Mouse (Mus musculus): Measurements from ENCODE around the gene Serpinh1.

Gene Serpinh1

DNA sequence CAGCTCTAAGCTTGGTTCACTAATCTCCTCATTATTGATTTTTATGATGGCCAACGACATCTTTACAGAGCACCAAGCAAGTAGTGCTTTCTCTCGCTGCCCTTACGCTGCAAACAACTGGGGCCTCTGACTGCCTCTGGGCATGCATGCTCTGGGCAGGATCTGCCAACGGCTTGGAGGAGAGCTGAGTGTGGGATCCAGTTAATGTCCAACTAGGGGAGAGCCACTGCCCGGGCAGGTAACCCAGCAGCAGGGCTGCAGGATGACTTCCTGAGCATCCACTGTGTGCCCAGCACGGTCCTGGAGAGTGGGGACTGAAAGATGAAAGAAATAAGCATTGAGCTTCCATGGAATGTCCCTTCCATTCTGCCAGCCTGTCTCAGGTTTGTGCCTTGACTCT, 13.7 kb upstream of the Serpinh1 start:
- no peak for DNase-seq

- peak; percentile 65 to 80 for DNase-seq
Observed at GRCm38 (mm10) chr7:99365069-99365468, 12.0 kb upstream of the Serpinh1 start.

DNA sequence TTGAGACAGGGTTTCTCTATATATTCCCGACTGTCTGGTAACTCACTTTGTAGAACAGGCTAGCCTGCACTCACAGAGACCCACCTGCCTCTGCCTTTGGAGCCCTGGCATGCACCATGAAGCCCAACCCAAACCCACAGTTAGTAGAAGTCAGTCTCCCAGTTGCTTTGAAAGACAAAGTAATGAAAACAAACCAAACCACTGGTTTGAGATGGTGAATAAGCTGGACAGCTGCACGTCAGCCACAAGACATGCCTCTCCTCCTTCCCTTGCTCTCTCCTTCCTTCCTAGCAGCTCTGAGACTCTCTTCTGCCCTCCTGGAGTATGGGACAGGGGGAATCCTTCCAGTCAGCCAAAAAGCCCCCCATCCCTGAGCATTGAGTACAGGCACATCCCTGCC, 9.1 kb upstream of the Serpinh1 start:
- DNase-seq, result no peak

GRCm38 (mm10) chr7:99360803-99361414, 7.9 kb upstream of the Serpinh1 start:
- no peak for DNase-seq

- peak; percentile 84 to 97 for DNase-seq
Observed at GRCm38 (mm10) chr7:99360021-99360802, 7.2 kb upstream of the Serpinh1 start.

GRCm38 (mm10) chr7:99358371-99358770, 5.3 kb upstream of the Serpinh1 start:
- no peak for DNase-seq

DNA sequence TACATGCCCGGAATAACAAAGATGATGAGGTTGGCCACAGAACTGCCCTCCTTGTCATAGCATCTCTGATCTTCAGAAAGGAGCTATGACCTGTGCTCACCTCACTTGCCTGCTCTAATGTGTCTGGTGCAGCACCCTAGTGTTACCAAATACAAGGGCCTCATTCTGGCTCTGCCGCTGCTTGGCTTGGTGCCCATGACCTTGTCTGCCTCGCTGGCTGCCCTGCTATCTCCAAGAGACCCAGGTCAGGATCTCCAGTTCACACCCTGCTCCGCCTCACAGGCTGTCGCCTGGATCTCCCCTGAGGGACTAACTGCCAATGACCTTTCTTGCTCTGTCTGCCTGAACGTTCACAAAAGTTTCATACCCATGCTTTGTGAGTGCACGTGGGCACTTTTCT, 4.2 kb upstream of the Serpinh1 start:
- peak; percentile 38 to 55 for DNase-seq

DNA sequence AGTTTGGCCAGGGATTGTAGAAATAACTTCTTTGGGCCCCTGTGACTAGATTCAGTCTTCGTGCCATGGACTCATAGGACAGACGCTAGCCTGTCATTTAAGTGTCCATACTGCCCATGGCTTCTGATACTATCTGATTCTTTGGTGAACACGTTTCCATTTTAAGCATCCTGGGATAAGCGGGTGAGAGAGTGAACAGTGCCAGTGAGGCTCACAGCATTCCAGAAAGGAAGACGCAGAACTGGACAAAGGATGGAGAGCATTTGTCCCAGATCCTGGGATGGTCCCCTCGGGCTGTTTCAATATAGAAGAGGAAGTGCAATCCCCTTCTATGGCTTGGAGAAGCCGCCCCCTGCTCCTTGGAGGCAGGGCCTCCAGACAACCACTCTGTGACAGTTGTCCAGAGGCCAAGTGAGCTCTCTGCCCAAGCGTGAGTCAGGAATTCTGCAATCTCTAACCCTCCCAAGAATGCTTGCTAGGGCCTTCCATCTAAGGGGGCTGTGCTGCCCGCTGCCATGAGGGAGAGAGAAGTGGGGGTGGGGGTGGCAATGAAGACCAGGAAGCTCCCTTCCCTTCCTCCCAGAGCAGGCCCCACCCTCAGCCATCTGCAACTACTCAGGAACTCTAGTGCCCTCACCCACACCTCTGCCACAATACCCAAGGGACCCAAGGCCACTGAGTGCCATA, 3.3 kb upstream of the Serpinh1 start:
- DNase-seq, result peak; percentile 73 to 87

DNA sequence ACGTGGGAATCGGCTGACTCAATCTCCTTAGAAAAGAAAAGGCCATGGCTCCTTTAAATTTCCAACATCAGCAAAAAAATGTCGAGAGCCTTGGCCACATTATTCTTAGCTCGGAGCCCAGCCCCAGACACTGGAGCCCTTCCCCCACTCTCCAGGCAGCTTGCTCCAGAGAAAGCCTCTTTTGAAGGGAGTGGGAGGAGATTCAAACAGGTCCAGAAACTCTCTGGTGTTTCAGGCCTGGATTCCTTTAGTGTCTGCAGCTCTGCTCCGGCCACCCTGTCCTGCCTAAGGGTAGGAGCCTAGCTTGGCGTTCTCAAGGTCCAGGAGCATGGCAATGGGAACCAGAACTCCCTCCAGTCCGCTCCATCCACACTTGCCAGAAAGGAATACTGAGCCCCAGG, 2.7 kb upstream of the Serpinh1 start:
- DNase-seq, result peak; percentile 84 to 92

DNA sequence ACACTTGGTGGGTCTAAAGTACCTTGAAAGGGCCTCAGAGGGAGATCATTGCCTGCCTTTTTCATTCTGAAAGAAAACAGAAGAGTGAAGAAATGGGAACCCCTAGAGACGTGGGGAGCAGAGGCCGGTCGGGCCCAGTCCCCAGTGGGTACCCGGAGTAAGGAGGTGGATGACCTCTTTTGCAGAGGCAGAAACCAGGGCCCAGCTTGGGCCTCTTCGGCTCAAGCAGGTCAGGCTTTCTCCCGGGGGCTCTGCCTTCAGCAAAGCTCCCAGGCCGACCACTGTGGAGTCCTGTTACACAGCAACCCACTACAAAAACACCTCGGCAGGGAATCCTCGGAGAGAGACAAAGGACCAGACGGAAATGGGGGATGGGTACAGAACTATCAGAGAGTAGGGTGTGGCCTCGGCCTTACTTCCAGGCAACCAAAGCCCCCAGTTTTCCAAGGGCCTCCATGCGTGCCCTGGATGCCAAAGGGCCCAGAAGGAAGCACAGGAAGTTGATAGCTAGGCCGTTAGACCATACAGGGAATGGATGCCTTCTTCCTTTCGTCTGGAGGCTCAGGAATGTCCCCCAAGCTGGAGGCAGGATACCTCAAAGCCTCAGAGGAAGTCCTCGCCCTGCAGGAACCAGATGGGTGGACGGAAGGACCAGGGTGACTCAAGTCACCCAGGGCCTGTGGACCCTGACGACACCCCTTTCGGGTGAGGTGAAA, 1.1 kb downstream of the Serpinh1 start:
- DNase-seq, result peak; percentile 60 to 66

DNA sequence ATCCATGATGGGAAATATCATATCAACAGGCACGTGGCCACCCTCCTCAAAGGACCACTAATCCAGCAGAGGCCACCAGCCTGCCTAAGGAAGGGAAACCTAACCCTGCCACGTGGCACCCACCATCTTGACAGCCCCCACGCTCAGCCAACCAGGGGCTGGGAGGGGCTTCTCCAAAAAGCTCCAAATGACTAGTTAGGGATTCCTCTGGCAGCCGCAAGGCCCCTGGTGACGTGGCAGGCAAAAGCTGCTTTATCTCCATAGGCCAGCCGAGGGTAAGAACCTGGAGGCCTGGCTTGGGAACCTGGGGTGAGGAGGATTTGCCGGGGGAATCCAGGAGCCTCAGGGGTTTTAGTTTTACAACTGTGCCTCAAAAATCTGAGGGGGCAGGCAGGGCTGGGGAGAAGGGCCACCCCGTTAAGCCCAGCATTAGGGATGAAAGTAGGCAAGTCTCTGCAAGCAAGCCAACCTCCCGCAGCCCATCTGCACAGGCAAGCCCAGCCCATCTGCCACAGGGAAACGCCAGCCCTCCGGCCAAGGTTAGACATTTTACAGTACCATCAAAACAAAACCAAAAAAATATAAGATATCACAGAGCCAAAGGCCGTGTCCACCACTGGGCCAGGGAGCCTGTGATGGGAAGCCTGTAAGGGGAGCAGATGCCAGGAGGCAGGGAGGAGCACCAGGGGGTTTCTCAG, 1.8 kb downstream of the Serpinh1 start:
- peak; percentile 41 to 62 for DNase-seq

DNA sequence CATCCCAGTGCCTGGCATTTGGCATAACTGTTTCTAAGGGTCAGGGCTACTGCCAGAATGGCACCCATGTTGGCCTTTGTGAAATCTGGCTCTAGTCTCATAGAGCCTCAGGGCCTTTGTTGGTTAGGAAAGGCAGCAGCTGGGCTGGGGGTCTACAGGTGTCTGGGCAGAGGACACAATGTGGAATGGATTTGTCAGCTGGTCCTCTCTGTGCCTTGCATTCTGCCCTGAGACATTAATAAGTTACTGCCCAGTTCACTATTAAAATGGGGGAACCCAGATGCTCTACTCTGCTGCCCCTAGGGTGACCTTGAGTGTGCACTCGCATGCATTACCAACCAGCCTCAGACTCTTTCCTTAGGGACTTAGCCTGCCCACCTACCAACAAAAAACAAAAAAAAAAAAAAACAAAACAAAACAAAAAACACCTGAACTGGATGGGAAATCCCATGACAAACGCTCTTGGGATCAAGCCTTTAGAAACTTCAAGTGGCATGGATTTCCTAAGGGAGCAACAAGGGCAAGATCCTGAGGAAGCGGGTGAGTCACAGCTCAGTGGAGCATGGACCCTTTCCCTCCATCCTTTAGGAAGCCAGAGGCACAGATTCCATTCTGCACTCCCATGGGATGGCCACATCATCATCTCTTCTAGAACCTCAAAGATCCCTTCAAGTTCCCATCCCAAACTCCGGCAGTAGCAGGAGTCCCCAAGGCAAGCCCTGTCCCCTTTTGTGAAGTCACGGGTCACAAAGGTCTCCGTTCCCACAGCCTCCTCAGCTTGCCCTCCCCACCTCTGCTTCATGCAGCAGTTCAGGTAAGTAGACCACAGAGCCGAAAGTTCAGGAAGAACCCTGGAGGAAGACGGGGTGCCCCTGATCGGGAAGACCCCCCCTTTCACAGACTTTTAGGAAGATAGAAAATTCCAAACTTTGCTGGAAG, 3.0 kb downstream of the Serpinh1 start:
- DNase-seq, result no peak

- DNase-seq, result no peak
Observed at GRCm38 (mm10) chr7:99348883-99349282, 4.2 kb downstream of the Serpinh1 start.

GRCm38 (mm10) chr7:99347268-99347667, 5.8 kb downstream of the Serpinh1 start:
- DNase-seq, result no peak

DNA sequence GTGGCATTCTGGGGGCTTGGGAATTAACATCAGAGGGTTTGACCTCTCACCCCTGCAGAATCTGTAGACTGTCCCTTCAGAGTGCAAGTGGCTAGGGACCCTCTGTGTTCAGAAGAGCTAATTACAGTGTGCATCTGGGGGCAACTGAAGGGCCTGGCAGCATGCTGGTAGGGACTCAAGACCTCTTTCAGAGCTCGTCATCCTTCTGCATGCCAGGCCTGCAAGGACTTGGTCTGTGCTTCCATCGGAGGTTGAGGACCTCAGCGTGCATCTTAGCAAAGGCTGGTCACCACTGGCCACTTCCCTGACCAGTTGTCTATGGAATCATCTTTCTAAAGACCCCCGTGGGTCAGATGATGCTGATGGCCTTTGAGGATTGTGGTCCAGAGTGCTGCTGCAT, 9.5 kb downstream of the Serpinh1 start:
- no peak for DNase-seq

GRCm38 (mm10) chr7:99340736-99341135, 12.3 kb downstream of the Serpinh1 start:
- no peak for DNase-seq

DNA sequence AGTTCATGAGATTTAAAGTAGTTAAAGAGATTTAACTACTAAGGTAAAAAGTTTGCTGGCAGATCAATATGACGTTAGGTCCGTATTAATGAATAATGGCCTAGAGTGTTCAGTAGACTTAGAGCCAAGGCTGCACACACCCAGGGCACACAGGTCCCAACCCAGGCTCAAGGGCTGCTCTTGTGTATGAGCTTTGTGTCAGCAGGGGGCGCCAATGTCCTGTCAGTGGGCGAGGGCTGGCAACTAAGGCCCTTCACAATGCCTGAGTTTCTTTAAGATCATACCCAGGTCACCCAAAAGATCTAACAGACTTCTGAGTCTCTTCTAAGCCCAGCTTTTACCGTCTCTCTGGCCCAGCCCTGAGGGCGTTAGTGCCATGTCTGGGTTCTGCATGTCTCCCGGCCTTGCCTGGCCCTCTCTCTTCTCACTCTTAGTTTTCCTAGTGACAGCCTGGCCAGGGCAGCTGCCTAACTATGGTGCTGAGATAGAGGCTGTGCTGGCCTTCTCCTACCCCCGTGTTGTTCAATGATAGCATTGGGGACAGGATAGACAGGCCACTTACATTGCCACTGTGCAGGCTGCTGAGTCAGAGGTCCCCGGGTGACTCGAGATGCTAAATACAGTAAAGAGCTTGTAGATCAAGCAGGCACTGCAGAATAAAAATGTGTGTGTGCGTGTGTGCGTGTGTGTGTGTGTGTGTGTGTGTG, 20.1 kb downstream of the Serpinh1 start:
- DNase-seq, result peak; percentile 83 to 90

- no peak for DNase-seq
Observed at GRCm38 (mm10) chr7:99330012-99330411, 23.0 kb downstream of the Serpinh1 start.

DNA sequence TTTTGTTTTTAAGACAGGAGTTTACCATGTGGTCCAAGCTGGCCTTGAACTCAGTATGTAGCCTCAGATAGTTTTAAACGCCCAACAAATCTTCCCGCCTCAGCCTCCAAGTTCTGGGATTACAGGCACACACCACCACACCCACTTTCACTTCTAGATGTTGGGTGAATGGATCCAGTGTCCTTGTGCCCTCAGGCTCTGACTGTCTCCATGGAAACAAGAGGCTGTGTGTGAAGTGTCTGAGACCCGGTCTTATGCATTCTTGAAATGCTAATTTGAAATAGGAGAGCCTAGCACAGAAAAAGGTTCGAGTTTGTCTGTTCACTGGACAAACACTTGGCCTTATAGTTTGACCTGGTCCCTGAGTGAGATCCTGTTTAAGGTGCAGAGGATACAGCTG, 24.2 kb downstream of the Serpinh1 start:
- DNase-seq, result no peak

GRCm38 (mm10) chr7:99326128-99326527, 26.9 kb downstream of the Serpinh1 start:
- DNase-seq, result no peak

DNA sequence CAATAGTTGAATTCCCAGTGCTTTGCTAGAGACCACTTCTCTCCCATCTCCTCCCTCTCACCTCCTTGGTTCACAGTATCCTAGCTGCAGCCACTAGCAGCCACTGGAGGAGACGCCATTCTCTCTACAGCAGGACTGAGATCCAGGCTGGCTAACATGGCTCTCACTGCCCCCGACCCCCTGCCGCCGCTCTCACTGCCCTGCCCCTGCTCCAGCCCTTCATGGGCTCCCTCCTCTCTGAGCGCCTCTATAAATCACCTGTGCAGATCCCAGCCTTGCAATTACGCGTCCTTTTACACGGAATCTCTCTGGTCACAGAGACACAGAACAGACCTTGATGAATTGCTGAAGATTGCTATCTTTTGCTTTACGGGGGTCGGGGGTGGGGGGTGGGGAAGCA, 28.2 kb downstream of the Serpinh1 start:
- DNase-seq, result no peak

All from lung, postnatal 4 days (tissue).